Mouse (Mus musculus) small intestine, adult 2 months (tissue): ENCODE measurements around the gene Gpr18. TPM values are rescaled to one million over a fixed set of nuclear protein-coding genes. Genes with fewer than 3 reads are reported as not detected.
"Not testable (repeated sequence)": the region's sequence is repeated elsewhere in the genome, so short reads cannot be mapped to it uniquely, and the experiment has no call there.

Experiments
- H3K27ac ChIP-seq: fragments of 200-500 bp; 2 replicates; pipeline ENCODE4 v1.5.1; 2012; ENCODE audit warnings: low read depth, low read length, control low read depth, inconsistent platforms; ENCODE audit not compliant: insufficient read depth
- H3K27me3 ChIP-seq: fragments of 200-500 bp; 2 replicates; pipeline ENCODE4 v1.6.1; 2012; ENCODE audit warnings: mild to moderate bottlenecking, moderate library complexity, low read length, inconsistent platforms; ENCODE audit not compliant: control insufficient read depth, insufficient read depth
- H3K36me3 ChIP-seq: fragments of 200-500 bp; 2 replicates; pipeline ENCODE4 v1.6.1; 2012; ENCODE audit warnings: mild to moderate bottlenecking, low read length, control low read depth, inconsistent platforms; ENCODE audit not compliant: control insufficient read depth, insufficient read depth
- H3K4me1 ChIP-seq: fragments of 200-500 bp; 2 replicates; pipeline ENCODE4 v1.6.1; 2012; ENCODE audit warnings: low read length, inconsistent platforms, mixed read lengths; ENCODE audit not compliant: control insufficient read depth, insufficient read depth, insufficient read length
- H3K4me3 ChIP-seq: fragments of 200-500 bp; 2 replicates; pipeline ENCODE4 v1.5.1; 2012; ENCODE audit warnings: low read depth, mild to moderate bottlenecking, control low read depth, inconsistent platforms, low read length, moderate library complexity
- CTCF ChIP-seq: fragments of 200-500 bp; IDR thresholded peaks from 2 replicates; pipeline ENCODE4 v1.5.1; 2012; ENCODE audit warnings: low read depth, mild to moderate bottlenecking, control low read depth, inconsistent platforms, low read length, moderate library complexity, mixed read lengths; ENCODE audit not compliant: insufficient replicate concordance, insufficient read length; ENCODE audit errors: extremely low read depth
- POLR2A ChIP-seq: fragments of 200-500 bp; IDR thresholded peaks from 2 replicates; pipeline ENCODE4 v1.6.1; 2012; ENCODE audit warnings: low read depth, mild to moderate bottlenecking, control low read depth, inconsistent platforms, low read length, moderate library complexity
- WGBS: fragments of 180-500 bp; shearing (Covaris S2); methylation state at CpG from one replicate; pipeline ENCODE4 v1.1.7; 2018; 5-methylcytosine and 5-hydroxymethylcytosine counted together
- polyA plus RNA-seq: library from polyadenylated mRNA; depleted of rRNA; stranded (reverse); fragments of >200 nt; gene quantifications from 2 replicates; pipeline ENCODE4 v1.2.3, GENCODE M21; 2012; rRNA removed

The Gpr18 gene
- polyA plus RNA-seq, 1 experiment, result 7.5 TPM

- H3K4me3 ChIP-seq, result no peak overlapping the region
- H3K36me3 ChIP-seq, result no peaks in the 10 kb centered on the region
- H3K27ac ChIP-seq, result no peak overlapping the region
- 57% methylated on average over 1 of the region's 1 CpGs for WGBS
- TF ChIP-seq CTCF, result no peak
- TF ChIP-seq POLR2A, result no peak
- H3K4me1 ChIP-seq, result no peaks in the 10 kb centered on the region
- H3K27me3 ChIP-seq, result no peaks in the 10 kb centered on the region
Measured at GRCm38 (mm10) chr14:121869111-121869510, 46.5 kb downstream of the Gpr18 start.

- Histone ChIP-seq H3K36me3 (no peaks in the 10 kb centered on the region), H3K4me3 (no peak overlapping the region), H3K27me3 (no peaks in the 10 kb centered on the region), H3K4me1 (no peaks in the 10 kb centered on the region), H3K27ac (no peak overlapping the region)
- TF ChIP-seq POLR2A, result no peak
- no peak for TF ChIP-seq CTCF
- 60% methylated on average over 3 of the region's 3 CpGs for WGBS
Measured at GRCm38 (mm10) chr14:121866574-121866973, 49.0 kb downstream of the Gpr18 start.

- H3K4me3 ChIP-seq, H3K27me3 ChIP-seq, H3K36me3 ChIP-seq, H3K27ac ChIP-seq, H3K4me1 ChIP-seq: not testable (repeated sequence)
- peak; percentile 44; the same call in 1 of the 2 replicates for TF ChIP-seq CTCF
- WGBS, result 5% methylated on average over 2 of the region's 2 CpGs
Measured at GRCm38 (mm10) chr14:121865162-121865561, 50.4 kb downstream of the Gpr18 start.

Other genes starting within 250 kb of the Gpr18 start
- 3.8 and 5.7 TPM in 2 replicates for gene Dock9, start 117.9 kb downstream of the Gpr18 start, polyA plus RNA-seq
- 23.5 and 48.4 TPM in 2 replicates for gene Ubac2, start 37.2 kb downstream of the Gpr18 start, polyA plus RNA-seq
- 1.3 and 1.8 TPM in 2 replicates for gene Gpr183, start 49.4 kb upstream of the Gpr18 start, polyA plus RNA-seq
- gene Timm8a2, start 118.9 kb upstream of the Gpr18 start, polyA plus RNA-seq, result not detected in 2 replicates
- 565 and 678 TPM in 2 replicates for gene Tm9sf2, start 191.3 kb upstream of the Gpr18 start, polyA plus RNA-seq